Mouse (Mus musculus) kidney, adult 2 months (tissue): Measurements from ENCODE around the gene Magi1.

Experiments used
- CTCF ChIP-seq: fragments of 200-500 bp; conservative IDR thresholded peaks from 2 replicates; pipeline ENCODE4 v1.5.1; 2011; ENCODE audit warnings: low read depth, mild to moderate bottlenecking, control low read depth, low read length, moderate library complexity, mixed read lengths; ENCODE audit not compliant: insufficient read depth, insufficient read length
- POLR2A ChIP-seq: fragments of 200-500 bp; IDR thresholded peaks from one replicate; pipeline ENCODE4 v1.6.1; 2011; ENCODE audit warnings: low read depth, low read length, control low read depth

DNA sequence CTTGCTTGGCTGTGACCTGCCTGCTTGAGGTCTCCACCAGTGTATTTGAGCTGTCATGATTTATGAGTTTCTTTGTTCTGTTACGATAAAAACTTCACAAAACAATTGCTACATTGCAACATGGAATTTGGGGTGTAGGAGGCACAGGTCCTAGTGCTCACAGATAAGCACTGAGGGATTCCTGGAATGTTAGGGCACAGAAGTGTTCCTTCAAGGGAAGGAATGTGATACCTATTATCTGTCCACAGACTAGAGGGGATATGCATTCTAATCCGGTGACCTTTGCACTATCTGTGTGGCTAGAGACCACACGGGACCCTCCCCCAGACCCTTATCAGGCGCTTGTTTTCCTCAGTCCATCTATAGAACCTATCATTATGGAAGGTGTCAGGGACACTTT, 132.8 kb downstream of the Magi1 start:
- TF ChIP-seq CTCF: no peak
- no peak for TF ChIP-seq POLR2A
